Mouse (Mus musculus): ENCODE results near the gene Cdh4.

Gene Cdh4

GRCm38 (mm10) chr2:179690571-179690970 lies 248.3 kb downstream of the Cdh4 start:
- DNase-seq, result no peak

- no peak for DNase-seq
Observed at GRCm38 (mm10) chr2:179694936-179695335, 252.7 kb downstream of the Cdh4 start.

GRCm38 (mm10) chr2:179697601-179698000 lies 255.4 kb downstream of the Cdh4 start:
- DNase-seq, result no peak

- DNase-seq, result no peak
Observed at GRCm38 (mm10) chr2:179698196-179698985, 256.2 kb downstream of the Cdh4 start.

- no peak for DNase-seq
Observed at GRCm38 (mm10) chr2:179705043-179705442, 262.8 kb downstream of the Cdh4 start.

- DNase-seq, result no peak
Observed at GRCm38 (mm10) chr2:179705461-179705860, 263.2 kb downstream of the Cdh4 start.

GRCm38 (mm10) chr2:179706616-179707015 lies 264.4 kb downstream of the Cdh4 start:
- no peak for DNase-seq

- DNase-seq, result no peak
Observed at GRCm38 (mm10) chr2:179709111-179709510, 266.9 kb downstream of the Cdh4 start.

GRCm38 (mm10) chr2:179712690-179713089 lies 270.5 kb downstream of the Cdh4 start:
- DNase-seq, result no peak

GRCm38 (mm10) chr2:179713326-179713725 lies 271.1 kb downstream of the Cdh4 start:
- DNase-seq, result no peak

GRCm38 (mm10) chr2:179714145-179714544 lies 271.9 kb downstream of the Cdh4 start:
- no peak for DNase-seq

- DNase-seq, result no peak
Observed at GRCm38 (mm10) chr2:179715375-179715774, 273.1 kb downstream of the Cdh4 start.

- DNase-seq, result no peak
Observed at GRCm38 (mm10) chr2:179720366-179720765, 278.1 kb downstream of the Cdh4 start.

GRCm38 (mm10) chr2:179721534-179722516 lies 279.6 kb downstream of the Cdh4 start:
- no peak for DNase-seq

- DNase-seq, result no peak
Observed at GRCm38 (mm10) chr2:179722776-179723386, 280.6 kb downstream of the Cdh4 start.

- DNase-seq, result no peak
Observed at GRCm38 (mm10) chr2:179723401-179723800, 281.2 kb downstream of the Cdh4 start.

GRCm38 (mm10) chr2:179729002-179729401 lies 286.8 kb downstream of the Cdh4 start:
- DNase-seq, result no peak

- no peak for DNase-seq
Observed at GRCm38 (mm10) chr2:179729802-179730201, 287.6 kb downstream of the Cdh4 start.

GRCm38 (mm10) chr2:179733141-179733831 lies 291.1 kb downstream of the Cdh4 start:
- no peak for DNase-seq

- no peak for DNase-seq
Observed at GRCm38 (mm10) chr2:179742419-179742818, 300.2 kb downstream of the Cdh4 start.

GRCm38 (mm10) chr2:179742828-179743227 lies 300.6 kb downstream of the Cdh4 start:
- no peak for DNase-seq

- DNase-seq, result no peak
Observed at GRCm38 (mm10) chr2:179746491-179746890, 304.3 kb downstream of the Cdh4 start.

GRCm38 (mm10) chr2:179749399-179749798 lies 307.2 kb downstream of the Cdh4 start:
- no peak for DNase-seq
